Mouse (Mus musculus): ENCODE results near the gene Lmntd1.

The Lmntd1 gene

GRCm38 (mm10) chr6:145485986-145486605 is 128.0 kb downstream of the Lmntd1 start:
- DNase-seq (ENCODE audit: low spot score in 2 of 2), result no peak

- no peak for DNase-seq (ENCODE audit: low spot score in 2 of 2)
Observed at GRCm38 (mm10) chr6:145483318-145483674, 130.8 kb downstream of the Lmntd1 start.

- DNase-seq (ENCODE audit: low spot score in 2 of 2), result no peak
Observed at GRCm38 (mm10) chr6:145482656-145483317, 131.3 kb downstream of the Lmntd1 start.

- no peak for DNase-seq (ENCODE audit: low spot score in 2 of 2)
Observed at GRCm38 (mm10) chr6:145481938-145482337, 132.2 kb downstream of the Lmntd1 start.

GRCm38 (mm10) chr6:145478821-145479271 is 135.3 kb downstream of the Lmntd1 start:
- no peak for DNase-seq (ENCODE audit: low spot score in 2 of 2)

- no peak for DNase-seq (ENCODE audit: low spot score in 2 of 2)
Observed at GRCm38 (mm10) chr6:145477367-145477905, 136.7 kb downstream of the Lmntd1 start.

- DNase-seq (ENCODE audit: low spot score in 2 of 2), result no peak
Observed at GRCm38 (mm10) chr6:145471638-145472247, 142.4 kb downstream of the Lmntd1 start.

- no peak for DNase-seq (ENCODE audit: low spot score in 2 of 2)
Observed at GRCm38 (mm10) chr6:145469260-145469943, 144.7 kb downstream of the Lmntd1 start.

GRCm38 (mm10) chr6:145464027-145464426 is 150.1 kb downstream of the Lmntd1 start:
- no peak for DNase-seq (ENCODE audit: low spot score in 2 of 2)

GRCm38 (mm10) chr6:145462677-145463245 is 151.4 kb downstream of the Lmntd1 start:
- DNase-seq (ENCODE audit: low spot score in 2 of 2), result no peak

GRCm38 (mm10) chr6:145457066-145457465 is 157.1 kb downstream of the Lmntd1 start:
- DNase-seq (ENCODE audit: low spot score in 2 of 2), result no peak

GRCm38 (mm10) chr6:145450628-145451403 is 163.3 kb downstream of the Lmntd1 start:
- peak in 1 of 2 experiments; percentile 19 for DNase-seq (ENCODE audit: low spot score in 2 of 2)

- DNase-seq (ENCODE audit: low spot score in 2 of 2), result no peak
Observed at GRCm38 (mm10) chr6:145448361-145448760, 165.8 kb downstream of the Lmntd1 start.

GRCm38 (mm10) chr6:145445811-145446500 is 168.2 kb downstream of the Lmntd1 start:
- DNase-seq (ENCODE audit: low spot score in 2 of 2), result no peak

- no peak for DNase-seq (ENCODE audit: low spot score in 2 of 2)
Observed at GRCm38 (mm10) chr6:145445380-145445779, 168.7 kb downstream of the Lmntd1 start.

- DNase-seq (ENCODE audit: low spot score in 2 of 2), result no peak
Observed at GRCm38 (mm10) chr6:145442786-145443185, 171.3 kb downstream of the Lmntd1 start.

- DNase-seq (ENCODE audit: low spot score in 2 of 2), result peak in 1 of 2 experiments; percentile 15
Observed at GRCm38 (mm10) chr6:145441416-145442110, 172.6 kb downstream of the Lmntd1 start.

GRCm38 (mm10) chr6:145438851-145439250 is 175.3 kb downstream of the Lmntd1 start:
- DNase-seq (ENCODE audit: low spot score in 2 of 2), result no peak

- DNase-seq (ENCODE audit: low spot score in 2 of 2), result no peak
Observed at GRCm38 (mm10) chr6:145435764-145436163, 178.4 kb downstream of the Lmntd1 start.

- no peak for DNase-seq (ENCODE audit: low spot score in 2 of 2)
Observed at GRCm38 (mm10) chr6:145435156-145435555, 179.0 kb downstream of the Lmntd1 start.

Data from frontal cortex, postnatal 25 days (tissue).